Mouse (Mus musculus) megakaryocyte, embryonic 14.5 days (primary cell): Measurements from ENCODE around the gene Sipa1l3.

ENCODE experiments used
- FLI1 ChIP-seq: IDR thresholded peaks from 2 replicates; pipeline ENCODE4 v1.6.1; 2012; ENCODE audit warnings: low read length, inconsistent platforms, mixed read lengths
- GATA1 ChIP-seq: IDR thresholded peaks from 3 replicates; pipeline ENCODE4 v1.6.1; 2012; ENCODE audit warnings: mixed read lengths, low read length, inconsistent platforms, borderline replicate concordance

GRCm38 (mm10) chr7:29276715-29277114, 241.7 kb downstream of the Sipa1l3 start:
- TF ChIP-seq GATA1 (no peak), FLI1 (no peak)
